Mouse (Mus musculus) adrenal gland, adult 2 months (tissue): ENCODE data around the gene Kcnd1. TPM values are rescaled to one million over a fixed set of nuclear protein-coding genes. Genes with fewer than 3 reads are reported as not detected.

Experiments
- DNase-seq: peaks from one replicate; pipeline ENCODE4 v3.0.0; 2021
- microRNA-seq, 2 experiments: library from miRNA; unstranded; fragments of <30 nt; microRNA quantifications; one replicate each; pipeline ENCODE4 v1.2.0; 2021
- polyA plus RNA-seq: library from polyadenylated mRNA; depleted of rRNA; stranded (reverse); fragments of >200 nt; gene quantifications from 2 replicates; pipeline ENCODE4 v1.2.3, GENCODE M21; 2012; rRNA removed
- total RNA-seq, 2 experiments: library from RNA; stranded (reverse); gene quantifications; 2 replicates each; pipeline ENCODE4 v1.2.3; 2021

Gene Kcnd1
- total and polyA plus RNA-seq, 3 experiments = 0.86 to 1.1 (median 0.92) TPM

DNA sequence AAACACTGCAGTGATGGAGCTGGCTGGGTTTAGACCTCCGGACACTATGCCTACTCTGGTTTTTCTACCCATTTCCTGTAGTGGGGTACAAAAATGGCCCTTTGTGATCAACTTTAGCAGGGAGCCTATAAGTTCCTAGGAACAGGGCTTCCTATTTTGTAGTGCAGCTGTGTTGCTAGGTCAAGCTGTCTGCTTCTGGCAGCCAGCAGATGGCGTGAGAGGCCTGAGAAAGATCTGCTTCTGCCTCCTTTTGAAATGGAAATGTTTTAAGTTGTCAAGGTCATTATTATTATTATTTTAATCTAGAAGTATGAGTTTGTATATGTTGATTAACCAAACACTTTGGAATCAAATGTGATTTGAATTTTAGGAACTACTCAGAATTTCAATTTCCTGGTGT lies 32.5 kb downstream of the Kcnd1 start:
- DNase-seq = peak; percentile 25

DNA sequence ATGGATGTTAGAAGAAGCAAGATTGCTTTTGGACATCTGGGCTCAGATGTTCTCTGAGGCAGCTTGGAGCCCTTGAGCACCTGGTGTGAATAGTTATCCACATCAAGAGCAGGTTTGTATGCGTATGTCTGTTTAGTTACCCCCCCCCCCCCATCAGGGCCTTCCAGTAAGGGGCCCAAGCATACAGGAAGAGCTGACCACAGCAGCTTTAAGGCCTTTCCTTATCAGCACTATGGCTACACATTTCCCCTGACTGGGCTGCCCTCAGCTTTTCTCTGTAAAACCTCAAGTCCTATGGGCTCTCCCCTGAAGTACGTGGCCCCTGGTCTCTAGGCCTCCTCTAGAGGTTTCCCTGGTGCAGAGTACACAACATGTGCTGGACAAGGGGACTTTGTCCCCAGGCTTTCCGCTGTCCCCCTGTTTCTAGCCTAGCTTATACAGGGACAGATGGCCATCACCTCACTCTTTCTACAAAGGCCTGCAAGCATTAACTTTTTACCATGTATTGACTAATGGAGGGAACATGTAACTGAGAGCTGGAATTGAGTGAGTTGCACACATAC lies 37.2 kb downstream of the Kcnd1 start:
- no peak for DNase-seq

- no peak for DNase-seq
Observed at GRCm38 (mm10) chrX:7863181-7863580, 41.1 kb downstream of the Kcnd1 start.

GRCm38 (mm10) chrX:7864551-7864950 lies 42.5 kb downstream of the Kcnd1 start:
- DNase-seq = no peak

DNA sequence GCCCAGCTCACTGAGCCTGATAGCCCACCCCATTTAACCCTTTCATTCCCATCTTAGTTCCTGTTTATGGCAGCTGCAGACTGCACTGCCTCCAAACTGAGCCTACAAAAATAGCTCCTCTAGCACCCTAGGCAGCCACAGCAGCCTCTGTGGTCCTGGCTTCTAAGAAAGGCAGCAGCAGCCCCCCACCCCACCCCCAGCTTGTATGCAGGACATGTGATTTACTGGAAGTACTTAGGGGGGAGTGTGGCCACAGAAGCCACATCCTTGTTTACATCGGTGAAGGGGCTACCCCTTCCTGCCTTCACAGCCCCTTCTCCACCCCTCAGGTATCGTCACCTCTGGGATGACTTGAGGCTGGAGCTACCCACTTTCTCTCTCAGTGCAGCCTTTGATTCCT lies 43.3 kb downstream of the Kcnd1 start:
- no peak for DNase-seq

DNA sequence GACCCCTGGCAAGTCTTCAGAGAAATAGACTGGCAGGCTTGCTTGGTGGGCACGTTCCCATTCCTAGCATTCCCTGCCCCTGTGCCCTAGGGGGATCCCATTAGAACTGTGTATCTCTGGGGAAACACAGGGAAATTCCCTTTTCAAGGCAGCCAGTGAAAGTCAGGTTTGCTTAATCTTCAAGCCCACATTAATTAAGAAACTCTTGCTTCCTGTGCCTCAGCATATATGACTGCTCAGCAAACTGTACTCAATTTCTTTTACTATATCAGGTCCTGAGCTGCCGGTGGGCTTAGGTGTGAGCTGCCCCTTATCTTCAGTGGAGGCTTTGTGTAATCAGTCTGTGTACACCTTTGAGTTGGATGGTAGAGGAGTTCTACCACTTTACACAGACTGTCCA lies 43.7 kb downstream of the Kcnd1 start:
- DNase-seq = no peak

DNA sequence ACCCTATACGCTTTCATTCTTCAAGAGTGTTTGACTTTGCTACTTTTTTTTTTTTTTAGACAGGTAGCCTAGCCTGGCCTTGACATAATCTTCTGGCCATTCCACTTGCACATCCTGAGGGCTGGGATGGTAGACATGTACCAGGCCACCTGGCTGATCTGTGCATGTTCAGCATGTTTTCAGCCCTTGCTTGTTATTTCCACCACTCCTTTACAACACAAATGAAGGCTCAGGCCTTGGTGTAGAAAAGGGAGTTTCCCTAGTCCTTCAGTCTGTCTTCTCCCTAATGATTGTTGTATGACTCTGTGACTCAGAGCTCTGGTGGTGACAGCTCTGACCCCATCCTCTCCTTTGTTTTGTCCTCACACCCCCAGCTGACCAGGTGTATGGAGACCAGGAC lies 45.1 kb downstream of the Kcnd1 start:
- no peak for DNase-seq

DNA sequence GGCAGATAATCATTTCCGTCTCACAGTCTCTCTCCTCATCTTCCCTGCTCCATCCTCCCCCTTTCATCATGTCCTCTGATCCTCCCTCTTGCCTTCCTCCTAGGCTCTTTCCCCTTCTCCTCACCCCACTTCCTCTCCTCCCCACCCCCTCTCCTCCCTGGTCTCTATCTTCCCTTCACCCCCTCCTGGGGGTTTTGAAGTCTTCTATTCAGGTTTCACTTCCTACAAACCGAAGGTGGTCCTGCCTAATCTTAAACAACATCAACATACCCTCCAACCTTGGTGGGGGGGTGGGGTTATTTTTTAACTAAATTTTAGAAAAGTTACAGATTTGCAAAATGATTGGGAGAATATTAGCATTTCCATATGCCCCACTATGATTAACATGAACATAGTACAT lies 46.4 kb downstream of the Kcnd1 start:
- no peak for DNase-seq

DNA sequence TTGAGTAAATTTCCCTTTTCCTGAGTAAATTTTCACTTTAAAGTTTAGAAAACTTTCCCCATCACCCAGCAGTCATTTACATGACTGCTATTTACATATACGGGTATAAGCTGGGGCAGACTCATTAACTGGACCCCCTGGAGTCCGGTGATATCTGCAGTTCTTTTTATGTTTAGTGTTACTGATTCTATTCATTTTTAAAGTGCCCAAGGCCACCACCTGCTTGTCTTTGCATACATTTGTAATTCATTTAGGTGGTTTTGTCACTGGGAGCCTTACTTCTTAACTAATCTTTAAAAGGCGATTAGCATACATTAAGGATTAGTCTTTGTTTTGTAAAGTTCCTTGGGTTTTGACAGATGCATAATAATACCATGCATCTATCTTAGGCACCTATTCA lies 47.7 kb downstream of the Kcnd1 start:
- DNase-seq = no peak

DNA sequence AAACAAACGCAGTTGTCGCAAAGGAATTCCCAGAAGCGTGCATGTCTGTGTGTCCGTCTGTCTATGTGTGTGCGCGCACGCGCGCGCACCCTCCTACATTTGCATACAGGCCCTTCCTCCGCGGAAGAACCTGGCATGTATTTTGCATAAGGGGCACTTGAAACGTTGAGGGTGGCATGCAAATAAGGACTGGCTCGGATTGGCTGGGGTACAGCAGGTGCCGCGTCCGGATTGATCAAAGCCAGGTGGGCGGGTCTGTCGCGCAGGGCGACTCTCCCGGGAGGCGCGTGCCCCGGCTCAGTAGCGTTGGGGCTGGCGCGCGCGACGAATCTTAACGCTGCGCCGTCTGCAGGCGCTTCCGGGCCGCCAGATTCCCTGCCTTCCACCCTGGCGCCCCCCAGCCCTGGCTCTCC lies 55.9 kb downstream of the Kcnd1 start, which contains the start of gene Pim2:
Pim2 (plus strand) TSS at position 256 of the 413 bp plus-strand sequence.
- peak; percentile 90 for DNase-seq

- peak; percentile 33 for DNase-seq
Observed at GRCm38 (mm10) chrX:7878495-7878894, 56.4 kb downstream of the Kcnd1 start.

- peak; percentile 73 for DNase-seq
Observed at GRCm38 (mm10) chrX:7879819-7880218, 57.7 kb downstream of the Kcnd1 start.

DNA sequence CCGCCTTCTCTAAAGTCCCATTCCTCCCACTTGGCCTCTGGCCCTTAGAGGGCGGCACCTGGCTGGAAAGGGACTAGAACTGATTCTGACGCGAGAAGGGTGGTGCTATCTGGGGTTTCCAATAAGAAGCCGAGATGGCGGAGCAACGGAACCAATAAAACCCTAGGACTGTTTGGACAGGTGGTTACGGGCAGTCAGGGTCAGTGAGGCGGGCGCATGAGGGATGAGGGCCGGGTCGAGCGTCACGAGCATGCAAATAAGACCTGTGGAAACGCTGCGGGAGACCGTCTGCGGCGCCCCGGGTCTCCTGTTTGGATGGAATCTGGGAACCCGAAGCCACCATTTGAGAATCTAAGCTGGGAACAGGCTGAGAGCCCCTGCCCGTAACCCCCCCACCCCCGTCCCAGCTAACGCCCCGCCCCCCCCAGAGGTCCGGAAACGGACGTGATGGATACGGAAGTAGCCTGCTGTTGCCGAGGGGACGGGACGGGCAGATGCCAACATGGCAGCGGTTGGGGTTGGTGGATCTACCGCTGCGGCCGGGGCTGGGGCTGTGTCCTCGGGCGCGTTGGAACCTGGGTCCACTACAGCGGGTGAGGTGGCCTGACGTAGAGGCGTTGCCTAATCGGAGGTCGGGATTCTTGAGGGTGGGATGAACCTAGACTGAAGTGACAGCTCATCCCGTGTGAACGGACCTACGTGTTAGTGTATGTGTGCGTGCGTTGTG lies 61.9 kb downstream of the Kcnd1 start, which contains the start of gene Slc35a2:
Slc35a2 (plus strand) TSS at position 188 of the 727 bp plus-strand sequence.
- DNase-seq = peak; percentile 91

Small RNA genes within 50 kb of the gene (microRNA-seq; reads per million reads assigned to microRNA genes)
- gene Mir1198 = 105 to 123 reads per million in 2 experiments

Other genes with a start within 250 kb of the Kcnd1 start
- not detected for gene Foxp3, start 248.6 kb upstream of the Kcnd1 start, total RNA-seq
- gene Foxp3, start 248.6 kb upstream of the Kcnd1 start, polyA plus RNA-seq = 0.06 and 0.18 TPM in 2 replicates
- gene Ppp1r3f, start 248.0 kb upstream of the Kcnd1 start, total RNA-seq = 1 to 10 TPM; 2.6 to 4.5 TPM
- 5.0 and 6.2 TPM in 2 replicates for gene Ppp1r3f, start 248.0 kb upstream of the Kcnd1 start, polyA plus RNA-seq
- 10 to 100 TPM; 21.3 to 22.4 TPM for gene Ccdc22, start 216.8 kb upstream of the Kcnd1 start, total RNA-seq
- gene Ccdc22, start 216.8 kb upstream of the Kcnd1 start, polyA plus RNA-seq = 21.6 and 24.0 TPM in 2 replicates
- gene Cacna1f, start 215.2 kb upstream of the Kcnd1 start, total RNA-seq = under 1 TPM in 1 of 2 experiments, not detected in 1; 0.07 TPM
- gene Cacna1f, start 215.2 kb upstream of the Kcnd1 start, polyA plus RNA-seq = 0.06 TPM in 1 of 2 replicates, not detected in the other
- 10 to 100 TPM; 34.3 to 81.7 TPM for gene Syp, start 183.8 kb upstream of the Kcnd1 start, total RNA-seq
- gene Syp, start 183.8 kb upstream of the Kcnd1 start, polyA plus RNA-seq = 20.4 and 21.6 TPM in 2 replicates
- 10 to 100 TPM in 1 of 2 experiments, 1 to 10 TPM in 1; 10.0 to 12.3 TPM for gene Prickle3, start 165.0 kb upstream of the Kcnd1 start, total RNA-seq
- 46.0 and 46.4 TPM in 2 replicates for gene Prickle3, start 165.0 kb upstream of the Kcnd1 start, polyA plus RNA-seq
- gene Plp2, start 150.9 kb upstream of the Kcnd1 start, total RNA-seq = 10 to 100 TPM; 72.7 to 93.7 TPM
- gene Plp2, start 150.9 kb upstream of the Kcnd1 start, polyA plus RNA-seq = 87.0 and 88.3 TPM in 2 replicates
- gene Magix, start 141.0 kb upstream of the Kcnd1 start, total RNA-seq = under 1 TPM; 0.35 to 0.76 TPM
- 0.77 and 2.5 TPM in 2 replicates for gene Magix, start 141.0 kb upstream of the Kcnd1 start, polyA plus RNA-seq
- 10 to 100 TPM; 55.7 to 58.4 TPM for gene Gpkow, start 125.2 kb upstream of the Kcnd1 start, total RNA-seq
- gene Gpkow, start 125.2 kb upstream of the Kcnd1 start, polyA plus RNA-seq = 4.2 and 5.4 TPM in 2 replicates
- gene Wdr45, start 108.0 kb upstream of the Kcnd1 start, total RNA-seq = 10 to 100 TPM; 63.7 to 68.0 TPM
- gene Wdr45, start 108.0 kb upstream of the Kcnd1 start, polyA plus RNA-seq = 51.1 and 51.5 TPM in 2 replicates
- not detected for gene Gm45208, start 100.0 kb upstream of the Kcnd1 start, total RNA-seq
- 1.1 and 6.2 TPM in 2 replicates for gene Gm45208, start 100.0 kb upstream of the Kcnd1 start, polyA plus RNA-seq
- 10 to 100 TPM; 12.9 to 17.9 TPM for gene Praf2, start 93.8 kb upstream of the Kcnd1 start, total RNA-seq
- gene Praf2, start 93.8 kb upstream of the Kcnd1 start, polyA plus RNA-seq = 37.3 and 55.0 TPM in 2 replicates
- 1 to 10 TPM; 2.9 to 3.7 TPM for gene Ccdc120, start 71.4 kb upstream of the Kcnd1 start, total RNA-seq
- gene Ccdc120, start 71.4 kb upstream of the Kcnd1 start, polyA plus RNA-seq = 11.6 and 12.8 TPM in 2 replicates
- 10 to 100 TPM; 45.4 to 59.2 TPM for gene Tfe3, start 59.7 kb upstream of the Kcnd1 start, total RNA-seq
- 40.7 and 41.3 TPM in 2 replicates for gene Tfe3, start 59.7 kb upstream of the Kcnd1 start, polyA plus RNA-seq
- gene Gripap1, start 32.5 kb upstream of the Kcnd1 start, total RNA-seq = 10 to 100 TPM; 44.7 to 47.8 TPM
- 18.3 and 19.5 TPM in 2 replicates for gene Gripap1, start 32.5 kb upstream of the Kcnd1 start, polyA plus RNA-seq
- 10 to 100 TPM; 53.9 to 65.8 TPM for gene Otud5, start 19.1 kb downstream of the Kcnd1 start, total RNA-seq
- 34.5 and 51.6 TPM in 2 replicates for gene Otud5, start 19.1 kb downstream of the Kcnd1 start, polyA plus RNA-seq
- 10 to 100 TPM in 1 of 2 experiments, 1 to 10 TPM in 1; 7.3 to 12.6 TPM for gene Pim2, start 56.0 kb downstream of the Kcnd1 start, total RNA-seq
- 23.0 and 23.7 TPM in 2 replicates for gene Pim2, start 56.0 kb downstream of the Kcnd1 start, polyA plus RNA-seq
- gene Slc35a2, start 61.7 kb downstream of the Kcnd1 start, total RNA-seq = 10 to 100 TPM; 39.6 to 75.3 TPM
- gene Slc35a2, start 61.7 kb downstream of the Kcnd1 start, polyA plus RNA-seq = 158 and 186 TPM in 2 replicates
- 100 to 1,000 TPM; 102 to 144 TPM for gene Pqbp1, start 77.0 kb downstream of the Kcnd1 start, total RNA-seq
- gene Pqbp1, start 77.0 kb downstream of the Kcnd1 start, polyA plus RNA-seq = 93.3 and 120 TPM in 2 replicates
- 100 to 1,000 TPM; 102 to 113 TPM for gene Timm17b, start 77.1 kb downstream of the Kcnd1 start, total RNA-seq
- gene Timm17b, start 77.1 kb downstream of the Kcnd1 start, polyA plus RNA-seq = 79.3 and 93.5 TPM in 2 replicates
- not detected for gene Gm10491, start 85.5 kb downstream of the Kcnd1 start, total RNA-seq
- gene Gm10491, start 85.5 kb downstream of the Kcnd1 start, polyA plus RNA-seq = not detected in 2 replicates
- gene Gm10490, start 87.3 kb downstream of the Kcnd1 start, total RNA-seq = not detected
- not detected in 2 replicates for gene Gm10490, start 87.3 kb downstream of the Kcnd1 start, polyA plus RNA-seq
- gene Pcsk1n, start 97.5 kb downstream of the Kcnd1 start, total RNA-seq = 10 to 100 TPM; 34.7 to 59.2 TPM
- 223 and 268 TPM in 2 replicates for gene Pcsk1n, start 97.5 kb downstream of the Kcnd1 start, polyA plus RNA-seq
- not detected for gene Eras, start 106.3 kb downstream of the Kcnd1 start, total RNA-seq
- not detected in 2 replicates for gene Eras, start 106.3 kb downstream of the Kcnd1 start, polyA plus RNA-seq
- gene Hdac6, start 125.6 kb downstream of the Kcnd1 start, total RNA-seq = 10 to 100 TPM; 13.3 to 16.1 TPM
- 23.2 and 25.2 TPM in 2 replicates for gene Hdac6, start 125.6 kb downstream of the Kcnd1 start, polyA plus RNA-seq
- under 1 TPM in 1 of 2 experiments, not detected in 1; 0.48 TPM for gene Gata1, start 155.8 kb downstream of the Kcnd1 start, total RNA-seq
- gene Gata1, start 155.8 kb downstream of the Kcnd1 start, polyA plus RNA-seq = 0.12 and 1.7 TPM in 2 replicates
- not detected for gene Glod5, start 196.2 kb downstream of the Kcnd1 start, total RNA-seq
- gene Glod5, start 196.2 kb downstream of the Kcnd1 start, polyA plus RNA-seq = not detected in 2 replicates